Mouse (Mus musculus): Measurements from ENCODE around the gene Defb28. TPM values are rescaled to one million over a fixed set of nuclear protein-coding genes. Genes with fewer than 3 reads are reported as not detected.

The Defb28 gene
- not detected in 2 replicates for total RNA-seq (2012; rRNA removed)

DNA sequence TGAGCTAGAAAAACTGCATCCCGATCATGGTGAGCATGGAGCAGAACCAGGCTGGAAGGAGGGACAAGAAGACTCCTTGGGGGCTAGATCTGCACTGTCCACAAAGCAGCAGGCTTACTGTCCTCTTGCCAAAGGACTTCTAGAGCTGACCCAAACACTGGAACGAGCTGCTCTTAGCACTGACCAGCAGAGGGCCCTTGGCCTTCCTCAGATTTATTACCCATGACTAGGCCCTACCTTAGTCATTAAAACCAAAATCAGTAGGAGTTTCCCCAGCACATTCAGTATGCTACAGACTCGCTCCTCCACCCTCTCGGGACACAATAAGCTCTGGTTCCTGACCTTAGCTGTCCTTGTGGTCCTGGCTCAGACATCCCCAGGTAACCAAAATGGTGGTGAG, at the start of gene Defb28:
Defb28 (plus strand) TSS at position 275 of the 400 bp plus-strand sequence.
- H3K4me1 ChIP-seq (ENCODE audit: control insufficient read depth in 2 of 2, insufficient read depth in 2 of 2, low read length in 2 of 2, poor library complexity in 1 of 2) = no peaks in the 10 kb centered on the region
- H3K9me3 ChIP-seq (ENCODE audit: control insufficient read depth, insufficient read depth, low read depth, low read length) = no peaks in the 10 kb centered on the region
- no peak within 1 kb of the TSS for H3K4me3 ChIP-seq (ENCODE audit: insufficient read depth in 1 of 2, low read depth in 1 of 2, low read length in 2 of 2, poor library complexity in 1 of 2, severe bottlenecking in 1 of 2)
- no peak within 1 kb of the TSS for H3K9ac ChIP-seq (ENCODE audit: insufficient read depth, low read depth, low read length, poor library complexity, severe bottlenecking)
- in situ Hi-C loops (cut with MboI; ENCODE audit: low sequenced_read_pairs in 2 of 2, unreplicated experiment in 2 of 2) = no loop called here
- TF ChIP-seq ZNF384 (IDR thresholded peaks at IDR 0.05; ENCODE audit: low read depth, low read length) = no peak
- TF ChIP-seq MAFK (IDR thresholded peaks at IDR 0.05; ENCODE audit: insufficient read depth, low read depth, low read length) = no peak
- no peak for TF ChIP-seq CHD2 (IDR thresholded peaks at IDR 0.05; ENCODE audit: low read depth, low read length)
- TF ChIP-seq HCFC1 (IDR thresholded peaks at IDR 0.05; ENCODE audit: borderline replicate concordance, insufficient read depth, low read length) = no peak
- TF ChIP-seq ZC3H11A (IDR thresholded peaks at IDR 0.05; ENCODE audit: borderline replicate concordance, low read depth, low read length) = no peak
- no peak within 1 kb of the TSS for H3K27ac ChIP-seq (ENCODE audit: insufficient read depth, low read depth, low read length, poor library complexity, severe bottlenecking)
- no peak for DNase-seq (ENCODE audit: low read depth, low spot score)
- H3K36me3 ChIP-seq (ENCODE audit: control insufficient read depth, insufficient read depth, low read length, poor library complexity, severe bottlenecking) = no peaks in the 10 kb centered on the region

GRCm38 (mm10) chr2:152470973-152471372, 47.1 kb upstream of the Defb28 start:
- Histone ChIP-seq H3K9ac (ENCODE audit: insufficient read depth, low read depth, low read length, poor library complexity, severe bottlenecking) (no peak overlapping the region), H3K27ac (ENCODE audit: insufficient read depth, low read depth, low read length, poor library complexity, severe bottlenecking) (no peak overlapping the region), H3K9me3 (ENCODE audit: control insufficient read depth, insufficient read depth, low read depth, low read length) (no peaks in the 10 kb centered on the region), H3K4me3 (ENCODE audit: insufficient read depth in 1 of 2, low read depth in 1 of 2, low read length in 2 of 2, poor library complexity in 1 of 2, severe bottlenecking in 1 of 2) (no peak overlapping the region), H3K4me1 (ENCODE audit: control insufficient read depth in 2 of 2, insufficient read depth in 2 of 2, low read length in 2 of 2, poor library complexity in 1 of 2) (no peaks in the 10 kb centered on the region; a peak in 1 of 4 replicates), H3K36me3 (ENCODE audit: control insufficient read depth, insufficient read depth, low read length, poor library complexity, severe bottlenecking) (no peaks in the 10 kb centered on the region)
- peak; percentile 48 for DNase-seq (ENCODE audit: low read depth, low spot score)
- in situ Hi-C loops (cut with MboI; ENCODE audit: low sequenced_read_pairs in 2 of 2, unreplicated experiment in 2 of 2) = no loop called here
- TF ChIP-seq ZC3H11A (IDR thresholded peaks at IDR 0.05; ENCODE audit: borderline replicate concordance, low read depth, low read length) (no peak), HCFC1 (IDR thresholded peaks at IDR 0.05; ENCODE audit: borderline replicate concordance, insufficient read depth, low read length) (no peak), ZNF384 (IDR thresholded peaks at IDR 0.05; ENCODE audit: low read depth, low read length) (no peak), MAFK (IDR thresholded peaks at IDR 0.05; ENCODE audit: insufficient read depth, low read depth, low read length) (no peak), CHD2 (IDR thresholded peaks at IDR 0.05; ENCODE audit: low read depth, low read length) (no peak)

- no peak overlapping the region for H3K27ac ChIP-seq (ENCODE audit: insufficient read depth, low read depth, low read length, poor library complexity, severe bottlenecking)
- H3K4me3 ChIP-seq (ENCODE audit: insufficient read depth in 1 of 2, low read depth in 1 of 2, low read length in 2 of 2, poor library complexity in 1 of 2, severe bottlenecking in 1 of 2) = no peak overlapping the region
- in situ Hi-C loops (cut with MboI; ENCODE audit: low sequenced_read_pairs in 2 of 2, unreplicated experiment in 2 of 2) = no loop called here
- no peaks in the 10 kb centered on the region for H3K9me3 ChIP-seq (ENCODE audit: control insufficient read depth, insufficient read depth, low read depth, low read length)
- H3K36me3 ChIP-seq (ENCODE audit: control insufficient read depth, insufficient read depth, low read length, poor library complexity, severe bottlenecking) = no peaks in the 10 kb centered on the region
- TF ChIP-seq CHD2 (IDR thresholded peaks at IDR 0.05; ENCODE audit: low read depth, low read length) (no peak), ZNF384 (IDR thresholded peaks at IDR 0.05; ENCODE audit: low read depth, low read length) (no peak), ZC3H11A (IDR thresholded peaks at IDR 0.05; ENCODE audit: borderline replicate concordance, low read depth, low read length) (no peak), HCFC1 (IDR thresholded peaks at IDR 0.05; ENCODE audit: borderline replicate concordance, insufficient read depth, low read length) (no peak)
- no peaks in the 10 kb centered on the region; a peak in 1 of 4 replicates for H3K4me1 ChIP-seq (ENCODE audit: control insufficient read depth in 2 of 2, insufficient read depth in 2 of 2, low read length in 2 of 2, poor library complexity in 1 of 2)
- H3K9ac ChIP-seq (ENCODE audit: insufficient read depth, low read depth, low read length, poor library complexity, severe bottlenecking) = no peak overlapping the region
- no peak for DNase-seq (ENCODE audit: low read depth, low spot score)
Observed at GRCm38 (mm10) chr2:152472434-152472833, 45.6 kb upstream of the Defb28 start.

- no peak for DNase-seq (ENCODE audit: low read depth, low spot score)
- Histone ChIP-seq H3K9ac (ENCODE audit: insufficient read depth, low read depth, low read length, poor library complexity, severe bottlenecking) (no peak within 1 kb of the TSS), H3K9me3 (ENCODE audit: control insufficient read depth, insufficient read depth, low read depth, low read length) (no peaks in the 10 kb centered on the region), H3K27ac (ENCODE audit: insufficient read depth, low read depth, low read length, poor library complexity, severe bottlenecking) (no peak within 1 kb of the TSS), H3K36me3 (ENCODE audit: control insufficient read depth, insufficient read depth, low read length, poor library complexity, severe bottlenecking) (no peaks in the 10 kb centered on the region), H3K4me3 (ENCODE audit: insufficient read depth in 1 of 2, low read depth in 1 of 2, low read length in 2 of 2, poor library complexity in 1 of 2, severe bottlenecking in 1 of 2) (no peak within 1 kb of the TSS), H3K4me1 (ENCODE audit: control insufficient read depth in 2 of 2, insufficient read depth in 2 of 2, low read length in 2 of 2, poor library complexity in 1 of 2) (no peaks in the 10 kb centered on the region)
- in situ Hi-C loops (cut with MboI; ENCODE audit: low sequenced_read_pairs in 2 of 2, unreplicated experiment in 2 of 2) = no loop called here
- no peak for TF ChIP-seq HCFC1 (IDR thresholded peaks at IDR 0.05; ENCODE audit: borderline replicate concordance, insufficient read depth, low read length)
- no peak for TF ChIP-seq ZNF384 (IDR thresholded peaks at IDR 0.05; ENCODE audit: low read depth, low read length)
- TF ChIP-seq CHD2 (IDR thresholded peaks at IDR 0.05; ENCODE audit: low read depth, low read length) = no peak
- no peak for TF ChIP-seq MAFK (IDR thresholded peaks at IDR 0.05; ENCODE audit: insufficient read depth, low read depth, low read length)
- TF ChIP-seq ZC3H11A (IDR thresholded peaks at IDR 0.05; ENCODE audit: borderline replicate concordance, low read depth, low read length) = no peak
Observed at GRCm38 (mm10) chr2:152476763-152477162, 41.3 kb upstream of the Defb28 start, which contains the start of gene Defb20. TSS of gene Defb20 (plus strand) at chr2:152477063.

GRCm38 (mm10) chr2:152480881-152481280, 37.2 kb upstream of the Defb28 start:
- Histone ChIP-seq H3K4me1 (ENCODE audit: control insufficient read depth in 2 of 2, insufficient read depth in 2 of 2, low read length in 2 of 2, poor library complexity in 1 of 2) (no peaks in the 10 kb centered on the region), H3K27ac (ENCODE audit: insufficient read depth, low read depth, low read length, poor library complexity, severe bottlenecking) (no peak overlapping the region), H3K9me3 (ENCODE audit: control insufficient read depth, insufficient read depth, low read depth, low read length) (no peaks in the 10 kb centered on the region), H3K4me3 (ENCODE audit: insufficient read depth in 1 of 2, low read depth in 1 of 2, low read length in 2 of 2, poor library complexity in 1 of 2, severe bottlenecking in 1 of 2) (no peak overlapping the region), H3K36me3 (ENCODE audit: control insufficient read depth, insufficient read depth, low read length, poor library complexity, severe bottlenecking) (no peaks in the 10 kb centered on the region), H3K9ac (ENCODE audit: insufficient read depth, low read depth, low read length, poor library complexity, severe bottlenecking) (no peak overlapping the region)
- in situ Hi-C loops (cut with MboI; ENCODE audit: low sequenced_read_pairs in 2 of 2, unreplicated experiment in 2 of 2) = no loop called here
- no peak for TF ChIP-seq ZC3H11A (IDR thresholded peaks at IDR 0.05; ENCODE audit: borderline replicate concordance, low read depth, low read length)
- no peak for TF ChIP-seq MAFK (IDR thresholded peaks at IDR 0.05; ENCODE audit: insufficient read depth, low read depth, low read length)
- no peak for TF ChIP-seq HCFC1 (IDR thresholded peaks at IDR 0.05; ENCODE audit: borderline replicate concordance, insufficient read depth, low read length)
- TF ChIP-seq CHD2 (IDR thresholded peaks at IDR 0.05; ENCODE audit: low read depth, low read length) = no peak
- TF ChIP-seq ZNF384 (IDR thresholded peaks at IDR 0.05; ENCODE audit: low read depth, low read length) = no peak
- DNase-seq (ENCODE audit: low read depth, low spot score) = no peak

Measured in ES-E14 (cell line).